Mouse (Mus musculus) heart, embryonic 13.5 days (tissue): Measurements from ENCODE around the gene Casz1. TPM values are rescaled to one million over a fixed set of nuclear protein-coding genes. Genes with fewer than 3 reads are reported as not detected.

Experiments
- ATAC-seq: fragments of 200-750 bp; cut with Nextera tagmentation; 2 replicates; pipeline ENCODE4 v1.8.0; 2017; ENCODE audit warnings: moderate TSS enrichment; ENCODE audit not compliant: insufficient number of reproducible peaks, low FRiP score, low TSS enrichment; ENCODE audit errors: extremely low read depth
- H3K27ac ChIP-seq: fragments of 300-500 bp; sonication (generic); replicated peaks from 2 replicates; pipeline ENCODE4 v1.5.1; 2015; ENCODE audit warnings: moderate library complexity, mild to moderate bottlenecking, inconsistent platforms
- H3K27me3 ChIP-seq: fragments of 300-500 bp; sonication (generic); replicated peaks from 2 replicates; pipeline ENCODE4 v1.6.1; 2015; ENCODE audit warnings: mild to moderate bottlenecking, inconsistent platforms
- H3K36me3 ChIP-seq: fragments of 300-500 bp; sonication (generic); 2 replicates; pipeline ENCODE4 v1.6.1; 2015; ENCODE audit warnings: mild to moderate bottlenecking, inconsistent platforms
- H3K4me1 ChIP-seq: fragments of 300-500 bp; sonication (generic); 2 replicates; pipeline ENCODE4 v1.6.1; 2015; ENCODE audit warnings: inconsistent platforms
- H3K4me2 ChIP-seq: fragments of 300-500 bp; sonication (generic); 2 replicates; pipeline ENCODE4 v1.6.1; 2015; ENCODE audit warnings: inconsistent platforms, mild to moderate bottlenecking, moderate library complexity
- H3K4me3 ChIP-seq: fragments of 300-500 bp; sonication (generic); 2 replicates; pipeline ENCODE4 v1.5.1; 2015; ENCODE audit warnings: moderate library complexity, mild to moderate bottlenecking, inconsistent platforms
- H3K9ac ChIP-seq: fragments of 300-500 bp; sonication (generic); 2 replicates; pipeline ENCODE4 v1.6.1; 2015; ENCODE audit warnings: inconsistent platforms, mild to moderate bottlenecking, moderate library complexity
- H3K9me3 ChIP-seq: fragments of 300-500 bp; sonication (generic); 2 replicates; pipeline ENCODE4 v1.6.1; 2016; ENCODE audit warnings: inconsistent platforms
- WGBS: fragments of 180-500 bp; shearing (Covaris S2); methylation state at CpG from one replicate; pipeline ENCODE4 v1.1.7; 2015; ENCODE audit warnings: mixed read lengths; 5-methylcytosine and 5-hydroxymethylcytosine counted together
- polyA plus RNA-seq: library from polyadenylated mRNA; unstranded; fragments of >200 nt; fragmentation: Nextera tagmentation; extraction: Ambion mirVana; gene quantifications from 2 replicates; pipeline ENCODE4 v1.2.1, GENCODE M21; 2015

Gene Casz1
- polyA plus RNA-seq, 1 experiment from 2014 or later, result 18.3 TPM

GRCm38 (mm10) chr4:149001515-149001914, 197.3 kb downstream of the Casz1 start:
- Histone ChIP-seq H3K4me3 (no peak overlapping the region), H3K4me1 (no peaks in the 10 kb centered on the region), H3K27ac (no peak overlapping the region), H3K9ac (no peak overlapping the region), H3K4me2 (no peak overlapping the region), H3K9me3 (no peaks in the 10 kb centered on the region), H3K36me3 (peaks cover 22% of the 10 kb centered on the region), H3K27me3 (no peaks in the 10 kb centered on the region)
- no peak for ATAC-seq
- 85% methylated on average over 5 of the region's 5 CpGs for WGBS

DNA sequence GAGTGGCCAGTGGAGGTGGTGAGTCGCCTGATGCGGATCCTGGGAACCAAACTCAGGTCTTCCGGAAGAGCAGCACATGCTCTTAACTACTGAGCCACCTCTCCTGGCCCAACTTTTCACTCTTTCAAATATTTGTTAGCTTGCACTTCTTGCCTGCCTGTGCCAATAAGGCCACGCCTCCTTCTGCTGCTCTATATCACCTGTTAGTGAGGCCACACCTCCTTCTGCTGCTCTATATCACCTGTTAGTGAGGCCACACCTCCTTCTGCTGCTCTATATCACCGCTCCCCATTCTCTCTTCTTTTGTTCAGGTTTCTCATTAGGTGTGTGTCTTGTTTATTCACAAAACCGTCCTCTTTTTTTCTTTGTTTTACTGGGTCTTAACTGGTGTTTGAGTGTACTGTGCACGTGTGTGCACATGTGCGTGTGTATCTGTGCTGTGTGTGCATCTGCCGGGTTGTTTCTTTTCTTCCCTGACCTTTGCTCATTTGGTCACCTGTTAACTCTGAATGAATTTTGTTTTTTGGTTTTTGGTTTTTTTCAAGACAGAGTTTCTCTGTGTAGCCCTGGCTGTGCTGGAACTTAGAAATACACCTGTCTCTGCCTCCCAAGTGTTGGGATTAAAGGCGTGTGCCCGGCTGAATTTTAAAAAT, 198.3 kb downstream of the Casz1 start:
- H3K27me3 ChIP-seq, result no peaks in the 10 kb centered on the region
- H3K27ac ChIP-seq, result no peak overlapping the region
- peaks cover 22% of the 10 kb centered on the region for H3K36me3 ChIP-seq
- no peak overlapping the region for H3K4me3 ChIP-seq
- no peak overlapping the region for H3K9ac ChIP-seq
- H3K4me1 ChIP-seq, result no peaks in the 10 kb centered on the region
- 90% methylated on average over 11 of the region's 11 CpGs for WGBS
- no peaks in the 10 kb centered on the region for H3K9me3 ChIP-seq
- H3K4me2 ChIP-seq, result no peak overlapping the region
- no peak for ATAC-seq

Other genes with a start within 250 kb of the Casz1 start
- 61.3 and 62.5 TPM in 2 replicates for gene Exosc10, start 246.0 kb upstream of the Casz1 start, polyA plus RNA-seq
- 122 and 131 TPM in 2 replicates for gene Srm, start 212.9 kb upstream of the Casz1 start, polyA plus RNA-seq
- gene Masp2, start 201.9 kb upstream of the Casz1 start, polyA plus RNA-seq, result 0.48 TPM in 1 of 2 replicates, not detected in the other
- gene Tardbp, start 177.4 kb upstream of the Casz1 start, polyA plus RNA-seq, result 170 and 176 TPM in 2 replicates
- 0.17 and 0.28 TPM in 2 replicates for gene Gm572, start 161.1 kb upstream of the Casz1 start, polyA plus RNA-seq